Mouse (Mus musculus) adrenal gland, postnatal 10 days (tissue): ENCODE results near the gene Trim44. TPM values are rescaled to one million over a fixed set of nuclear protein-coding genes. Genes with fewer than 3 reads are reported as not detected.
A peak's percentile ranks its signal among the peaks of the same experiment; 100 is the strongest.

Experiments
- DNase-seq: peaks from one replicate; pipeline ENCODE4 v3.0.0; 2021; ENCODE audit warnings: mixed read lengths
- total RNA-seq, 2 experiments: library from RNA; stranded (reverse); gene quantifications; 2 replicates each; pipeline ENCODE4 v1.2.3; 2021

Trim44 gene
- total RNA-seq, 2 experiments from 2014 or later, result 58.0 to 64.2 TPM

DNA sequence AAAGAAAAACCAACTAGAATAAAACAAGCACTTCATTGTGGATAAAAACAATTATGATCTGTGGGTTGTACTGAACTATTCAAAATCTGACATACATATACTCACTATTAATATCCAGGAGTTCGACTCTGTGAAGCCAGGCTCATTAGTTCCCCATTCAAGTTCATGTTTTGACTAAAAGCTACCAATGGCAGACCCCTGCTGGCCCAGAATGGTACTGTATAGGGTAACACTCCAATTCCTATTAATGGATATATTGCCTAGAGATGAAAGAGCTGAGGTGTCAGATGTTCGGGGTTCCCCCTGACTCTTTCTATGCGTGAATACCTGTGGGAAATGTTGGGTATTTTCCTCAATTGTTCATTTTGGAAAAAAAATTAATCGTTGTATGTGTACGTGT, 117.6 kb downstream of the Trim44 start:
- peak; percentile 73 for DNase-seq

DNA sequence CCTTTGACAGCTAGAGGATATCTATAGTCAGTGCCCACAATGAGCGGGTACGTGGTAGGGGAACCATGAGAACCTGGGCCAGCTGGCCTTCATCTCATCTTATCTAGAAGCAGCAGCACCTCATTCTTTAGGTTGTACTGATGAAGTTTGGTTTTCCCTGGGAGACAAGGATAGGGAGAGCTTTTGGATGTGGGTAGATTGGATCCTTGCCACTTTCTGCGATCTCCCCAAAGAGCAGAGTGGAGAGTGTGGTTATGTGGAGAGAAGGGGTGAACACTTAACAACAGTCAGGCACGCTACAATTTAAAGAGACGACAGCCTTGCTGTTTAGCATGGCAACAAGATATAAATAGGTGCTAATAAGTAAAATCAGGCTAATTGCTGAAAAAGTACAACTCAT, 119.0 kb downstream of the Trim44 start:
- DNase-seq, result no peak

DNA sequence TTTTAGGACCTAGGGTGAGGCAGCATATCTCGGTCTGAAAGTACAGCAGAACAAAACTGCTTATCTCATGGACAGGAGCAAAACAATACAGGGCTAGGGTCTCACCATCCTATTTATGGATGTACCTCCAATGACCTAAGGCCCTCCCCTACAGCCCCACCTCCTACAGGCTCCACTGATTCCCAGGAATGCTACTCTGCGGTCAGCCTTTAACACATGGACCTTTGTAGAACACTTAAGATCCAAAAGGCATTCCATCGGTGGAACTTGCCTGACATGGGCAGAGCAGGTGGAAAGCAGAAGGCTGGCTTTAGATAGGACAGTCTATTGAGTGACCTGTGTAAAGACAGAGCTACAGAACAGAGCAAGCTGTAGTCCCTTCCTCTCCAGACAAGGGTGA, 120.3 kb downstream of the Trim44 start:
- no peak for DNase-seq

DNA sequence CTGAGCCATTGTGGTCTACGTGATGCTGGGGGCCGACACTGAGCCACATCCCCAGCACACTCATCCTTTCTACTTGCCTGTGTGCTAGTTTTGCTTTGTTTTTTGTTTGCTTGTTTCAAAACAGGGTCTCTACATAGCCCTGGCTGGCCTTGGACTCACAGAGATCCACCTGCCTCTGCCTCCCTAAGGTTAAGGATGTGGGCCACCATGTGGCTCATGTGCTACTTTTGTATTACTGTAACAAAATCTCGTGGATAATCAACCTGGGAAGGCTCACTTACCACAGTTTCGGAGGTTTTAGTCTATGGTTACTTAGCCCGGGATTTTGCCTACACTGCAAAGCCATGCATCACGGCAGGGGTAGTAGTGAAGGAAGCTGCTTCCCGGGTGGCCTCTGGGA, 125.5 kb downstream of the Trim44 start:
- DNase-seq, result no peak

GRCm38 (mm10) chr2:102279779-102280178, 127.8 kb downstream of the Trim44 start:
- DNase-seq, result no peak

- DNase-seq, result peak; percentile 14
Observed at GRCm38 (mm10) chr2:102277946-102278345, 129.7 kb downstream of the Trim44 start.

- DNase-seq, result no peak
Observed at GRCm38 (mm10) chr2:102273280-102273679, 134.3 kb downstream of the Trim44 start.

- no peak for DNase-seq
Observed at GRCm38 (mm10) chr2:102267582-102268339, 139.9 kb downstream of the Trim44 start.

DNA sequence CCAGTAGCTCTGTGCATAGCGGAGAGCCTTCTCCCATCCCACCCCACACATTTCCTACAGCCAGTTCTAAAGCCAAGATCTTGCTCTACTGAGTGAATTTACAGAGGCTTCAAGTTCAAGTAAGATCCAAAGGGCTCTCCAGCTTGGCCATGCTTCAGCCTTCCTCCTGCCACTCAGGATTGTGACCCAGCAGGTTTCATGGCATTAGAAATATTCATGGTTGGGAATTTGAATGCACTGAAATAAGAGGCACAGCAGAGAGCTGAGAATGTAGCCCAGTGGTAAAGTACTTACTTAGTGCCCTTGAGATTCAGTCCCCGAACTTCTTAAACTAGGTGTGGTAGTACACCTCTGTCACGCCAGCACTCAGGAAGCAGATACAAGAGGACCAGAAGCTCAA, 140.7 kb downstream of the Trim44 start:
- no peak for DNase-seq

GRCm38 (mm10) chr2:102259139-102259538, 148.5 kb downstream of the Trim44 start:
- peak; percentile 20 for DNase-seq

GRCm38 (mm10) chr2:102258682-102259081, 148.9 kb downstream of the Trim44 start:
- DNase-seq, result no peak

DNA sequence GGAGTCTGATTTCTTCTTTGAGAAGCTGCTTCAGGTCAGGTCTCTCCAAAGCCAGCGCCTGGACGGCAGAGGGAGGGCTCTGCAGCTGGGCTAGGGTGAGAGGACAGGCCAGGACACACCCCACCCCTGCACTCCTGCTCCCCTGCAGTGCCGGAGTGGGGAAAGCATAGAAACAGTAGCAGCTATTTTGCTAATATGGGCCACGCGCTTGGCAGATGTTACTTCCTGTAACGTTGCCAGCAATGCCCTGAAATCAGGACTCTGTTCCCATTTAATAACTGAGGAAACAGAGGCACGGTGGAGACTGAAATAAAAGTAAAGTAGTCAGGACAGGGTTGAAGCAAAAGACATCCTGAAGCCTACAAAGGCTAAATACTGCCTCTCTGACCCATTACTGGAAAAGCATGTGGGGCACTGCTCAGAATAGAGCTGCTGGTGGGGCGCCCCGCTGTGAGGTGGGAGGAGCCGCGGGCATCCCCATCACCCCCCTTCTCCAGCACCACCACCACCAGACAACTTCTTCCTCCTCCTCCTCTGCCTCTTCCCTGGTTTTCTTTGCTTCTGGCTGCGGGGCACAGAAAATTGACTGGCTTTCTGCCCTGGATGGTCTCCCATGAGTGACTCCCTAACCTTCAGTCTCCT, 149.5 kb downstream of the Trim44 start:
- DNase-seq, result peak; percentile 11

GRCm38 (mm10) chr2:102256591-102257335, 150.9 kb downstream of the Trim44 start:
- no peak for DNase-seq

- no peak for DNase-seq
Observed at GRCm38 (mm10) chr2:102256100-102256499, 151.5 kb downstream of the Trim44 start.

GRCm38 (mm10) chr2:102253204-102253603, 154.4 kb downstream of the Trim44 start:
- no peak for DNase-seq

GRCm38 (mm10) chr2:102252651-102253050, 155.0 kb downstream of the Trim44 start:
- peak; percentile 44 for DNase-seq

Other genes starting within 250 kb of the Trim44 start
- 10 to 100 TPM; 11.6 to 13.8 TPM for gene Ldlrad3, start 221.4 kb downstream of the Trim44 start, total RNA-seq
- gene Fjx1, start 44.7 kb upstream of the Trim44 start, total RNA-seq, result 1 to 10 TPM; 1.9 to 2.0 TPM
- 1 to 10 TPM; 7.1 to 9.7 TPM for gene Pamr1, start 142.2 kb upstream of the Trim44 start, total RNA-seq